ENCODE assay signal across 8 mouse cellular contexts in the genomic region with DNA sequence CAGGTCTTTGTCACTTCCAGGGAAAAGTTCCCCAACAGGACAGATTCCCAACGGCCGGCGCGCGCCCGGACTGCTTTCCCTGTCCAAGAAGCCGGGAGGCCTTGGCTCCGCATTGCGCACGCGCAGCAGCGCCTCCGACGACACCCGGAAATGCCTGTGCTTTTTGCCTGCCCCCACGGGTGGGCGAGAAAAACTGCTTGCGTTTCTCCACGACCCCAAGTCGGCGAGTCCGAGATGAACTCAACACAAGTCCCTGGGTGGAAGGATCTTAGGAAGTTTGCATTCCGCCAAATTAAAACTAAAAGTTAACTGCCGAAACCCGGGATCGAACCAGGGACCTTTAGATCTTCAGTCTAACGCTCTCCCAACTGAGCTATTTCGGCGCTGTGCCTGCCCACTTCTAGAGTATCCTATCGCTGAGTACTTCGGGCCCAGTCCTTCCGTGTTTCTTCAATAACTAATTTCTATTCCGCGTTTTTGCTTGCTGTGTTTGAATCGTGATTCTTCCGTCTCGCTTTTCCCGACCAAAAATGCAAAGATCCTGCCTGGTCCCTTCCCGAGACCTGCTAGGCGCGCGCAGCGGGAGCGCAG. TPM values are rescaled to one million over a fixed set of nuclear protein-coding genes. Genes with fewer than 3 reads are reported as not detected.
DNase-seq lines count a peak whose midpoint lies in the region; ATAC-seq lines count a peak whose summit lies in the region.

No protein-coding gene starts in this region.

- intact Hi-C loops in gastrocnemius, postnatal 14 days (cut with DNase I; ENCODE audit: low total_unique reads) = no loop called here
- intact Hi-C loops in left cerebral cortex, postnatal 10 days (cut with DNase I) = no loop called here

- peak; percentile 75 for ATAC-seq in inflammation-experienced regulatory T-cells, adult 6 months
- ATAC-seq in megakaryocyte-erythroid progenitor cell, adult 5-6 weeks (replicated peaks; ENCODE audit: low FRiP score, low TSS enrichment, poor library complexity, severe bottlenecking) = peak; percentile 76

- peak; percentile 89 for DNase-seq in adipocyte (ENCODE audit: low spot score)
- DNase-seq in embryo, embryonic 10 days (ENCODE audit: low spot score) = peak; percentile 94
- peak; percentile 94 for DNase-seq in gastrocnemius, postnatal 14 days
- peak; percentile 81 to 95 for DNase-seq in left cerebral cortex, postnatal 10 days (ENCODE audit: extremely low spot score in 1 of 2, low spot score in 2 of 2)
- DNase-seq in right cerebral cortex, postnatal 25 days = peak; percentile 86
- peak; percentile 91 to 95 for DNase-seq in urinary bladder, postnatal 4 days (ENCODE audit: low spot score in 2 of 2)

RNA-seq across cellular contexts. Expression of a gene that starts 37.3 kb away (rescaled TPM):
- total RNA-seq in gastrocnemius, postnatal 14 days (2021) = 1 to 10 TPM in 1 of 2 experiments, under 1 TPM in 1; 0.42 to 1.1 TPM
- polyA plus RNA-seq in inflammation-experienced regulatory T-cells, adult 6 months (2017; shearing (Covaris generic)) = under 1 TPM in 2 of 3 experiments, not detected in 1; 0.28 to 0.38 TPM
- under 1 TPM; 0.18 to 0.21 TPM for total RNA-seq in left cerebral cortex, postnatal 10 days (2021)
- total RNA-seq in megakaryocyte-erythroid progenitor cell, adult 5-6 weeks (2014; fragmentation: Nextera tagmentation) = 0.17 TPM in 1 of 2 replicates, not detected in the other
- total RNA-seq in megakaryocyte-erythroid progenitor cell, adult 5-6 weeks (2017) = 0.11 and 0.33 TPM in 2 replicates

RNA-seq across cellular contexts. Expression of a gene that starts 43.2 kb away (rescaled TPM):
- 1 to 10 TPM; 5.5 to 7.0 TPM for total RNA-seq in gastrocnemius, postnatal 14 days (2021)
- polyA plus RNA-seq in inflammation-experienced regulatory T-cells, adult 6 months (2017; shearing (Covaris generic)) = 10 to 100 TPM; 32.9 to 43.8 (median 38.4) TPM
- total RNA-seq in left cerebral cortex, postnatal 10 days (2021) = 1 to 10 TPM; 8.7 to 9.6 TPM
- 13.8 and 19.1 TPM in 2 replicates for total RNA-seq in megakaryocyte-erythroid progenitor cell, adult 5-6 weeks (2014; fragmentation: Nextera tagmentation)
- 16.1 and 21.1 TPM in 2 replicates for total RNA-seq in megakaryocyte-erythroid progenitor cell, adult 5-6 weeks (2017)

RNA-seq across cellular contexts. Expression of a gene that starts 47.6 kb away (rescaled TPM):
- 10 to 100 TPM; 23.3 to 28.8 TPM for total RNA-seq in gastrocnemius, postnatal 14 days (2021)
- polyA plus RNA-seq in inflammation-experienced regulatory T-cells, adult 6 months (2017; shearing (Covaris generic)) = 1 to 10 TPM; 3.9 to 9.0 (median 6.0) TPM
- total RNA-seq in left cerebral cortex, postnatal 10 days (2021) = 10 to 100 TPM; 33.1 to 33.3 TPM
- 11.2 and 11.7 TPM in 2 replicates for total RNA-seq in megakaryocyte-erythroid progenitor cell, adult 5-6 weeks (2014; fragmentation: Nextera tagmentation)
- 8.6 and 10.7 TPM in 2 replicates for total RNA-seq in megakaryocyte-erythroid progenitor cell, adult 5-6 weeks (2017)

Comparison
In these comparisons a context has a peak if more than half of its experiments do, and no peak if none do; other contexts are left out.
1. Peak in every context shown above with its lines: DNase-seq and ATAC-seq.